Mouse (Mus musculus) regulatory T cell (primary cell): Measurements from ENCODE around the gene Rdh12.
"Not testable (repeated sequence)": the region's sequence is repeated elsewhere in the genome, so short reads cannot be mapped to it uniquely, and the experiment has no call there.

ENCODE experiments used
- in situ Hi-C: fragments of 300-600 bp; cut with MboI, MseI; formaldehyde crosslinking; loops from one replicate; pipeline ENCODE4 v1.15.1; 2025; ENCODE audit warnings: high pct_unique_total_duplicates

Gene Rdh12

GRCm38 (mm10) chr12:79208703-79209464 is at the start of gene Rdh12:
Rdh12 (plus strand) TSS chr12:79208914.
- in situ Hi-C loops = loop anchor here (10.0 kb wide), 1 partner anchor 1494 kb away; no protein-coding TSS in a partner anchor

DNA sequence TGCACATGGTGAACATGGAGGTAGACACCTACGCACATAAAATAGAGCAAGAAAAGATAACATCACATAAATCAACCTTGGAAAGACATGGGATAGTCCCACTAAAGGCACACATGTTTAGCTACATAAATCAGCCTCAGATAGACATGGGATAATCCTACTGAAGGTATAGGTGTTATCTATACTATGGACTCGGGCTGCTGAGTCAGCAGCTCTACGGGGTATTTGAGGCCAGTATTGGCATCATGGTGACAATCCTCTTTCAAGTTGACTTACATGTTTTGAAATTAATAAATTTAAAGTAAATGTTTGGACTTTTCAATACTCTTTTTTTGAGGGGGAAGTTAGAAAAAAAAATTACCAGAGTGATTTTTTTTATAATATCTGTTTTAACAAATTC is 45.8 kb upstream of the Rdh12 start:
- in situ Hi-C loops = no loop called here

DNA sequence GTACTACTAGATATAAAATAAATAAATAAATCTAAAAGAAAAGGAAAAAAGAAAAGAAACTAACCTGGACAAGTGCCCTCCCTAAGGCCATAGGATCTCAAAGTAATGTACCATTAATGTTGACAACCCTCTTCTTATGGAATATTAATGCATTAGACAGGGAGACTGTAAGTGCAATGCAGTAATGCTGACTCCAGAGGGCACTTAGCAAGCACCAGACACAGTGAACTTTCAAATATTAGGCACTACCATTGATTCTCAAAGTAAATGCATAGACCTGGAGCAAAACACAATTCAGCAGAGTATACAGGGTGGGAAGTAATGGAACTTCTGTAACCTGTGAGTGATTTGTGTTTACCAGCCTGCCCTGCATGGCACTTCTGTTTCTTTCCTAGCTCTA is 39.5 kb upstream of the Rdh12 start:
- in situ Hi-C loops = no loop called here

- in situ Hi-C loops = no loop called here
Measured at GRCm38 (mm10) chr12:79170421-79170820, 38.3 kb upstream of the Rdh12 start.

- in situ Hi-C loops = no loop called here
Measured at GRCm38 (mm10) chr12:79171269-79171995, 37.3 kb upstream of the Rdh12 start.

DNA sequence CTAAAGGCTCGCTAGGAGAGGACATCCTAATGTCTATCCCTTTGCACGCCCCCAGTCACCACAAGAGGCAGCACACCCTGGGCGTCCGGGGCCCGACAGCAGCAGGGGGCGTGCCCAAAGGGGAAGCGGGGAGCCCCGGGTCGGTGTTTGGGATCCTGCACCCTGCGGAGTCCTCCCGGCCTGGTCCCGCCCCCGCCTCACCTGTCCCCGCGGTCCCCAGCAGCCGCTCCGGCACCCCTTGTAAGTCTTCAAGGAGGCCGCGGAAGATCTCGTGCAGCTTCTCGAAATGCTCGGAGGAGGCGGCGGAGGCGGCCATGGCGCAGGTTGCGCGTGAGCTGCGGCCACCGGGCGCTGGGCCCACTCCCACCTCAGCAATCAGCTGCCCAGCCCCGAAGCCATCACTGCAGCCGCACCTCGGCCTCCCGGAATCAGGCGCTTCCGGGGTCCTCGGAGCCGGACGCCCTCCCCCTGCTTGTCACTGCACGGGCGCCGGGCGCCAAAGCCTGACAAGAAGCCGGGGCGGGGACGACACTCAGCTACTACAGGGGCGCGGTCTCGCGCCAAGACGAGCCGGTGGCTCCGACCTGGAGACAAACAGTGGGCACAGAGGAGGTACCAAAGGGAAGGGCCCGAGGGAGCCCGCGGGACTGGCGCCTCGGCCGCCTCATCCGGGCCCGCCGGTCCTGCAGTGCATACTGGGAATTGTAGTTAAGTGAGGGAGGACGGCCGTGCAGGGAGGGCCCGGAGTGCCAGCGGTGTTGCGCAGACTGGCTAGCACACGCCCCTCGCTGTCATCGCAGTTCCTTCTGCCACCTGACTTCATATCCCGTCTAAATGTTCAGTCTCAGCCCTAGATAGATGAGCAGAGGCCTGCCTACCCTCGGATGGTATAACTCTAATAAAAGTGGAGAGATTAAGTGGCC is 36.4 kb upstream of the Rdh12 start, which contains the start of gene Vti1b:
Gene Vti1b, minus strand, starts transcription at position 649 of the 923 bp plus-strand sequence.
- in situ Hi-C loops = no loop called here

DNA sequence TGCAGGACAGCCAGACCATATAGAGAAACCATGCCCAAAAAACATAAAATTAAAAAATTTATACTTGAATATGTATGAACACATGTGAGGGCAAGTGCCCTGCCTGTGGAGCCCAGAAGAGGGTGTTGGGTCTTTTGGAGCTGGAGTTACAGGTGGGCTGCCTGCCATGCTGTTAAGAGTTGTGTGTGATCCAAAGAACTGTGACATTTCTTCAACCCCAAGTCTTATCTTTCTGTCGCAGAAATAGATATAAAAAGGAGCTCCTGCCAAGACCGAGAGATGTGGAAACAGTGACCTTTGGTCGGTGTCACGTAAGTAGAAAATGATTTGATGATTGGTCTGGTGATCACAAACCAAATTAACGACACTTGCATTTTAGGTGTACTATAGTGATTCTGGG is 35.0 kb upstream of the Rdh12 start:
- in situ Hi-C loops = no loop called here

- in situ Hi-C loops = no loop called here
Measured at GRCm38 (mm10) chr12:79175998-79176397, 32.7 kb upstream of the Rdh12 start.

- in situ Hi-C loops = not testable (repeated sequence)
Measured at GRCm38 (mm10) chr12:79185160-79185559, 23.6 kb upstream of the Rdh12 start.

GRCm38 (mm10) chr12:79190931-79191673 is 17.6 kb upstream of the Rdh12 start:
- in situ Hi-C loops = loop anchor here (5.0 kb wide), 2 partner anchors 51 to 106 kb away; partner anchors contain the start of genes Rad51b and Zfyve26

DNA sequence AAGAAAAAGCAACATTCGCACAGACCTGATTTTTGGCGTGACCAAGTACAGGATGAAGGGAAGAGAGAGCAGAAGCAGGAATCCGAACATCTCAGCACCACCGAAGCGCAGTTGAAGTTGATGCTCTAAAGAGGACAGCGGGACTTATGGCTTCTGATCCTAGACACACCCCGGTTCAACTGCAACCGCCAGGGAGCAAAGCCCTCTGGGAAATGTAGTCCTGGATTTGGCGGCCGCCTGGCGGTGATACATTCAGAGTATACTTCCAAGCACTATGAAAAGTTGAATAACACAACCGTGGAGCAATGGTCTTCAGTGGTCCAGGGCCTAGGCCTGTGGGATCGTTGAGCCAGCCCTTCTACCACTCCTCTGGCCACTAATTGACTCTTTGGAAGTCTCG is 17.0 kb upstream of the Rdh12 start:
- in situ Hi-C loops = loop anchor here (5.0 kb wide), 2 partner anchors 51 to 106 kb away; partner anchors contain the start of genes Rad51b and Zfyve26

GRCm38 (mm10) chr12:79192193-79192592 is 16.5 kb upstream of the Rdh12 start, which contains the start of gene Rdh11:
Rdh11 (minus strand) TSS chr12:79192293.
- in situ Hi-C loops = loop anchor here (5.0 kb wide), 2 partner anchors 50 to 105 kb away; partner anchors contain the start of genes Rad51b and Zfyve26

DNA sequence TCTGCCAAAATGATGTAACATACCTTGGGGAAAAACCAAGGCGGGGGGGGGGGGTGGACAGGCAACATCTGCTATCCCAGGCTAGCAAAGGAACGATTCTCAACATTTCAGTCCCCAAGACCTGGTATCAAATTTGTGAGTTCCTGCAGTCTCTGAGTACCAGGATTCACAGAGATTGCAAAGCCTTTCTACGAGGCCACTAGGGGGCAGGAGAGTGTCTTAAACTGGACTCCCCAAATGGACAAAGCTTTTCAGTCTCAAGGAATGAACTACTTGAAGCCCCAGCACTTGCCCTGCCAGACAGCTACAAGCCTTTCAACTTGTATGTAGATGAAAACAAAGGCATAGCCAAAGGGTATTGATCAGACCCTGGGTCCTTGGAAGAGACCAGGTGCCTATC is 15.3 kb upstream of the Rdh12 start:
- in situ Hi-C loops = loop anchor here (5.0 kb wide), 2 partner anchors 49 to 104 kb away; partner anchors contain the start of genes Rad51b and Zfyve26

DNA sequence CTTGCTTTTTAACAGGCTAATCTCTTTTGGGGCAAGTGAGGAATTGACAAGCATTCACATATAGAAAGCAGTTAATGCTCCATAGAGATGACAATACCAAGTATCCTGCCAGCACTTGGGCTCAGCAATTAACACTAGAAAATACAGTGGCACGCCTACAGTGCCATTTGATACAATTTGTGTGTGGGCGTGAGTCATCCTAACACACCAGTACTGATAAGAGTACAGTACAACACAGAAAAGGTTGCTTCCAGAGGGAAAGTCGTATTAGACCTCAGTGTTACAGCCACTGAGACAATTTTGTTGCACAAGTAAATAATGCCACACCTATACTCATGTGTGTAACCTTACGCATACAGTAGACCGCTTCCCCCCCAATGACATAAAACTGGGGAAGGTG is 11.6 kb upstream of the Rdh12 start:
- in situ Hi-C loops = no loop called here

DNA sequence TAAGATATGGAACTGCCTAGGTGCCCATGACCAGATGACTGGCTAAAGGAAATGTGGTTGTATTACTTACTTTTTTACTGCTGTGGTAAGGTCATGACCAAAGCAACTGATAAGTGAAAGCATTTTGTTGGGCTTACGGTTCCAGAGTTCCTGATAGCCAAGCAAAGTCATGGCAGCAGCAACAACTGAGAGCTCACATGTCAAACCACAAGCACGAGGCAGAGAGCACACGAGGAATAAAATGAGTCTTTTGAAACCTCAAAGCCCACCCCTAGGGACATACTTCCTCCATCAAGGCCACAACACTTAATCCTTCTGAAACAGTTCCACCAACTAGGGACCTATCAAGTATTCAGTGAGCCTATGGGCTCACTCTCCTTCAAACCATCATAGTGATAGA is 6.8 kb upstream of the Rdh12 start:
- in situ Hi-C loops = loop anchor here (10.0 kb wide), 1 partner anchor 1487 kb away; no protein-coding TSS in a partner anchor

DNA sequence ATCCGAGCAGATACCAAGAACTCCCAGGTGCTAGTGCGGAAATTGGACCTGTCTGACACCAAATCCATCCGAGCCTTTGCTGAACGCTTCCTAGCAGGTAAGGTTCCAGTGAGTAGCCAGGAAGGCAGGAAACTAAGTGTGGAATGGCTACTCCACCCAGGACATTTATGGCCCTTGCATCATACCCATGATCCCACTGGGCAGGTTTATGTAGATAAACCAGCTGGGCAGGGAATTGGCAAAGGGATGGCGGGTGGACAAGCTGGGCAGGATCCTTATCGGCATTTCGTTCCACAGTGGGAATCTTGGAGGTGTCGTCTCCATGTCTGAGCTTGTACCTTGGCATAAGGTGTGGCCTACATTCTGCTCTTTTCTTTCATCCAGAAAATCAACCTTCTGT is 2.7 kb downstream of the Rdh12 start:
- in situ Hi-C loops = no loop called here

GRCm38 (mm10) chr12:79217511-79217910 is 8.8 kb downstream of the Rdh12 start:
- in situ Hi-C loops = no loop called here

GRCm38 (mm10) chr12:79235485-79236080 is 26.9 kb downstream of the Rdh12 start:
- in situ Hi-C loops = no loop called here

DNA sequence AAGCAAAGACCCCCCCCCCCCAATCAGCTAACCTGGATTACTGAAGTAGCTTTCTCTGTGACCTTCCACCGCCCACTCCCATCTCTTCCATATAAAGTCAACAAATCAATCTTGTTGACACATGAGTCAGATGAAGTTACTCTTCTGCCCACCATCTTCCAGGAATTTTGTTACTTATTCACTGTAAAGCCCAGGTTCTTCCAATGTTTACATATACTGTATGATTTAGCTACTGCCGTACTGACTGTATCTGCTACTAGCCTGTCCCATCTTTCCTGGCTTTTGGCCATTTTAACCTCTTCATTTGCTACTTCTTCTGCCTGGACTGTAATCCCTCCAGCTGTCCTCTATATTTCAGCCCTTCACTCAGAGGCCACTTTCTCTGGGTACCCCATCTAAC is 33.3 kb downstream of the Rdh12 start:
- in situ Hi-C loops = loop anchor here (5.0 kb wide), 1 partner anchor 50 kb away; the partner anchor contains the start of gene Rdh11

DNA sequence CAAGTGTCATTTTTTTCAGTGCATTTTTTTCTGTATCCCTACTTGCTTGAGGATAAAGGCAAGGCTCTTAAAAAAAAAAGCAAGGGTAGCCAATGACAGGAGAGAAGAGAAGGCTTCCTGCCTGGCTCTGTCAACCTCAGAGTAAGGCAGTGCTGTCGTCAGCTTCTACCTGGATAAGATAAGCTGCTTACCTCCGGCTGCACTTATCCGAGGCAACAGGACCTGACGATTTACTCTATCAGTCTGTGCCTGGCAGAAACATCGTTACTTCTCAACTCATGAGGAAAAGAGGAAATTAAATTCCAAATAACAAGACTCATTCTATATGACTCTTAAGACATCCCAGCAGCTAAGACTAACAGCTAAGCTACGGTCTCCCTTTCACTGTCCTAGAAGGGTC is 34.2 kb downstream of the Rdh12 start:
- in situ Hi-C loops = loop anchor here (5.0 kb wide), 1 partner anchor 51 kb away; the partner anchor contains the start of gene Rdh11
